Mouse (Mus musculus): ENCODE data around the gene Zfp808. TPM values are rescaled to one million over a fixed set of nuclear protein-coding genes. Genes with fewer than 3 reads are reported as not detected.
"Not testable (repeated sequence)": the region's sequence is repeated elsewhere in the genome, so short reads cannot be mapped to it uniquely, and the experiment has no call there.

Zfp808 gene
- 3.9 and 5.4 TPM in 2 replicates for polyA plus RNA-seq (2015; fragmentation: Nextera tagmentation; extraction: Ambion mirVana)

DNA sequence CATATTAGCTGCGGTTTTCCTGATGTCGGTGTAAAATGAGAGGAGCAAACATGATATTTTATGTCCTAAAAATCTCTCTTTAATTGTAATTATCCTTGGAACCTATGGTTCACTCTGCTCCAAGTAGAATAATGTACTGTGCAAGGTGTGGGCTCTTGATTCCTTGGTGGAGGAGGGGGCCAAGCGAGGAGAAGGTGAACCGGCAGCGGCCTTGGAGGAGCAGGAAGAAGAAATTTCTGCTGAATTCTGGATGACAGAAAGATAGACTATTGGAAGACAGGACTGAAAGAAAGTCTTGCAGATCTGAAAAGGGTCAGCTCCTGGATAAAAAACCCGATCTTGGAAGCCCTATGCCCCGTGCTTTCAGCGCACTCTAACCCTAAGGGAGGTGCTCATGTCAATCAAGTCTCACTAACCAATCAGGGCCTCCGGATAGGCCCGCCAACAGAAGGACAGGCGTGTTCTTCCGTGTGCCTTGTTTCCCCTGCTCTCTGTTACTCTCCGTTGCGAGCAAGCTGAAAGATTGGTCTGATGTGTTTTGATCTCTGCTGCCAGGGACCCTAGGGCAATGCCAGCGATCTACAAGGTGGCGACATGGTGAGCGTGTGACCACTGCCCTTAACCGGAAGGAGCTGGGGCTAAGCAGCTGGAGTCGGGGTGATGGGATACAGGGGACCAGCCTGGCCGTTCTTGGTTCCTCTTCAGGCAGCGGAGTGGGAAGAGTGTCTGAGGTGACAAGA, at the start of gene Zfp808:
Zfp808 (plus strand) TSS at position 455 of the 740 bp plus-strand sequence.
- not testable (repeated sequence) for H3K27me3 ChIP-seq (replicated peaks; ENCODE audit: control insufficient read depth, insufficient read depth, low read length); H3K4me1 ChIP-seq (replicated peaks; ENCODE audit: control insufficient read depth, insufficient read depth, low read length); H3K27ac ChIP-seq (ENCODE audit: low read length); H3K36me3 ChIP-seq (ENCODE audit: control insufficient read depth, insufficient read depth); H3K9me3 ChIP-seq (ENCODE audit: control insufficient read depth, low read length)
- peak within 1 kb of the TSS; percentile 71 for H3K9ac ChIP-seq (replicated peaks; ENCODE audit: low read depth, low read length)
- WGBS = 2% methylated on average over 19 of the region's 21 CpGs
- H3K4me3 ChIP-seq (replicated peaks; ENCODE audit: low read length) = peak within 1 kb of the TSS; percentile 60
- H3K4me2 ChIP-seq (ENCODE audit: low read length) = peak within 1 kb of the TSS; percentile 55
- ATAC-seq = peak; percentile 93

DNA sequence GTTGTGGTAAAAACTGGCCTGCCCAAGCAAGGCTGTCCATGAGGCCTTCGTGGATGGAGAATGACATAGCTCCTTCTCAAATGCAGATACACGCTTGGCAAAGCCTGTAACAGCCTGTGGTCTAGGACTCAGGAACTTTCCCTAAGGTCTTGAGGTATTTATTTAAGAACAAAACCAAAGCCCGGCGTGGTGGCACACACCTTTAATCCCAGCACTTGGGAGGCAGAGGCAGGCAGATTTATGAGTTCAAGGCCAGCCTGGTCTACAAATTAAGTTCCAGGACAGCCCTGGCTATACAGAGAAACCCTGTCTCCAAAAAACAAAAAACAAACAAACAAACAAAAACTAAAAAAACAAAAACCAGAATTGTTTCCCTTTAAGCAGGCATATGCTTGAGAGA, 30.9 kb upstream of the Zfp808 start:
- H3K27me3 ChIP-seq (replicated peaks; ENCODE audit: control insufficient read depth, insufficient read depth, low read length); ATAC-seq; H3K4me1 ChIP-seq (replicated peaks; ENCODE audit: control insufficient read depth, insufficient read depth, low read length); H3K36me3 ChIP-seq (ENCODE audit: control insufficient read depth, insufficient read depth); H3K4me3 ChIP-seq (replicated peaks; ENCODE audit: low read length); H3K9ac ChIP-seq (replicated peaks; ENCODE audit: low read depth, low read length); H3K4me2 ChIP-seq (ENCODE audit: low read length); H3K27ac ChIP-seq (ENCODE audit: low read length); H3K9me3 ChIP-seq (ENCODE audit: control insufficient read depth, low read length): not testable (repeated sequence)
- WGBS = 83% methylated on average over 4 of the region's 4 CpGs

DNA sequence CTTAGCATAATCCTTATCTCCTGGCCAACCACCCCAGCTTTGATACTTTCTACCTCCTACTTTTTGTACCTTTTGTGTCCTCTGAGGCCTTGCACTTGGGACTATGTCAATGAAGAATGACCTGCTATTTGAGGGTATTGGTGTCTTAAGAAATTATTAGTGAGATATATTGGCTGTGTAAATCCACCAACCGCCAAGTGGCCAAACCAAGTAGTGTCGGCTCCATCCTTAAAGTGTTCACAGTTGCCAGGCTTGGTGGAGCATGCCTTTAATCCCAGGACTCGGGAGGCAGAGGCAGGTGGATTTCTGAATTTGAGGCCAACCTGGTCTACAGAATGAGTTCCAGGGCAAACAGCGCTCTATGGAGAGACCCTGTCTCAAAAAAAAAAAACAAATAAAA, 30.2 kb upstream of the Zfp808 start:
- WGBS = 92% methylated on average over 4 of the region's 4 CpGs

GRCm38 (mm10) chr13:62102368-62102767, 27.3 kb upstream of the Zfp808 start:
- not testable (repeated sequence) for ATAC-seq; H3K4me3 ChIP-seq (replicated peaks; ENCODE audit: low read length); H3K27ac ChIP-seq (ENCODE audit: low read length); H3K27me3 ChIP-seq (replicated peaks; ENCODE audit: control insufficient read depth, insufficient read depth, low read length); H3K4me1 ChIP-seq (replicated peaks; ENCODE audit: control insufficient read depth, insufficient read depth, low read length); H3K4me2 ChIP-seq (ENCODE audit: low read length); H3K9me3 ChIP-seq (ENCODE audit: control insufficient read depth, low read length); H3K36me3 ChIP-seq (ENCODE audit: control insufficient read depth, insufficient read depth); H3K9ac ChIP-seq (replicated peaks; ENCODE audit: low read depth, low read length)
- whole genome bisulfite sequencing = 83% methylated on average over 1 of the region's 1 CpGs

More for the DNA sequence above, 30.2 kb upstream of the Zfp808 start:
- H3K4me2 ChIP-seq (ENCODE audit: low read length); H3K27ac ChIP-seq (ENCODE audit: low read length); H3K27me3 ChIP-seq (replicated peaks; ENCODE audit: control insufficient read depth, insufficient read depth, low read length); ATAC-seq; H3K9ac ChIP-seq (replicated peaks; ENCODE audit: low read depth, low read length); H3K9me3 ChIP-seq (ENCODE audit: control insufficient read depth, low read length); H3K36me3 ChIP-seq (ENCODE audit: control insufficient read depth, insufficient read depth); H3K4me3 ChIP-seq (replicated peaks; ENCODE audit: low read length); H3K4me1 ChIP-seq (replicated peaks; ENCODE audit: control insufficient read depth, insufficient read depth, low read length): not testable (repeated sequence)

DNA sequence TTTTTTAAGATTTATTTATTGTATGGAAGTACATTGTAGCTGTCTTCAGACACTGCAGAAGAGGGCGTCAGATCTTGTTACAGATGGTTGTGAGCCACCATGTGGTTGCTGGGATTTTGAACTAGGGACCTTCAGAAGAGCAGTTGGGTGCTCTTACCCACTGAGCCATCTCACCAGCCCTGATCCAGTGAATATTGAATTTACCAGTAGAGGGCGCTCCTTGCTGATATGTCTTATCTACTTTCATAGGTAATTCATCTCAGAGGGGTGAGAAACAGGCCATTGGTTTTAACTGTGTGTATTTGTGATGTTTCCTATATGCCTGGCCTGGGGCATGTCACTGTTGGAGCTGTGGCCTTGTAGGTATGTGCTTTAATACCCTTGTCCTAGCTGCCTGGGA, 13.8 kb upstream of the Zfp808 start:
- not testable (repeated sequence) for H3K9me3 ChIP-seq (ENCODE audit: control insufficient read depth, low read length); H3K27me3 ChIP-seq (replicated peaks; ENCODE audit: control insufficient read depth, insufficient read depth, low read length); H3K4me1 ChIP-seq (replicated peaks; ENCODE audit: control insufficient read depth, insufficient read depth, low read length); H3K27ac ChIP-seq (ENCODE audit: low read length); H3K9ac ChIP-seq (replicated peaks; ENCODE audit: low read depth, low read length); H3K4me2 ChIP-seq (ENCODE audit: low read length); H3K36me3 ChIP-seq (ENCODE audit: control insufficient read depth, insufficient read depth); H3K4me3 ChIP-seq (replicated peaks; ENCODE audit: low read length); ATAC-seq
- WGBS = 34% methylated on average over 2 of the region's 2 CpGs

DNA sequence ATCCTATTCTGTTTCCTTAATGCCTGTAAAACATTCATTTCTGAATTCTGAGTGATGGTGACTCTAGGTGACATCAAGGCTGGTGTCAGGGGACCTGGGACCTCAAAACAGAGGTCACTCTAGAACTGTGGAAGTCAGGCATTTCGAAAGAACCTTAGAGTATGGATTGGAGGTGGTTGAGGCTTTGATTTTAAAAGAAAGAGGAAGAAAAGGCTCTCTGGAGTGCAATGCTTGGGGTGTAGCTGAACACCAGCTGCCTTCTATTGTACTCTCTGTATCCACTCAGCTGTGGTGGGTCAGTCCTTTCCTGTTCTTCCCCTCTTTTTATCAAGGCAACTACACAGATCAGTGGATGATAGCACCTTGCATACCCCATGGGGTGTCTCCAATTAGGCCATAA, 8.1 kb upstream of the Zfp808 start:
- not testable (repeated sequence) for H3K4me1 ChIP-seq (replicated peaks; ENCODE audit: control insufficient read depth, insufficient read depth, low read length); H3K9me3 ChIP-seq (ENCODE audit: control insufficient read depth, low read length); ATAC-seq; H3K36me3 ChIP-seq (ENCODE audit: control insufficient read depth, insufficient read depth); H3K4me2 ChIP-seq (ENCODE audit: low read length); H3K27ac ChIP-seq (ENCODE audit: low read length); H3K4me3 ChIP-seq (replicated peaks; ENCODE audit: low read length); H3K9ac ChIP-seq (replicated peaks; ENCODE audit: low read depth, low read length); H3K27me3 ChIP-seq (replicated peaks; ENCODE audit: control insufficient read depth, insufficient read depth, low read length)
- WGBS = 50% methylated on average over 1 of the region's 1 CpGs

- WGBS = 83% methylated on average over 2 of the region's 2 CpGs
Measured at GRCm38 (mm10) chr13:62181835-62182755, 52.4 kb downstream of the Zfp808 start.

GRCm38 (mm10) chr13:62245264-62245663, 115.6 kb downstream of the Zfp808 start:
- H3K27me3 ChIP-seq (replicated peaks; ENCODE audit: control insufficient read depth, insufficient read depth, low read length) = no peaks in the 10 kb centered on the region
- H3K36me3 ChIP-seq (ENCODE audit: control insufficient read depth, insufficient read depth) = no peaks in the 10 kb centered on the region
- WGBS = 48% methylated on average over 3 of the region's 3 CpGs
- H3K27ac ChIP-seq (ENCODE audit: low read length) = no peak overlapping the region
- H3K4me3 ChIP-seq (replicated peaks; ENCODE audit: low read length) = no peak overlapping the region
- no peak overlapping the region for H3K9ac ChIP-seq (replicated peaks; ENCODE audit: low read depth, low read length)
- ATAC-seq = no peak
- H3K4me2 ChIP-seq (ENCODE audit: low read length) = no peak overlapping the region
- H3K9me3 ChIP-seq (ENCODE audit: control insufficient read depth, low read length) = peaks cover 2% of the 10 kb centered on the region; the same call in 1 of the 2 replicates
- no peaks in the 10 kb centered on the region for H3K4me1 ChIP-seq (replicated peaks; ENCODE audit: control insufficient read depth, insufficient read depth, low read length)

More at GRCm38 (mm10) chr13:62181835-62182755, 52.4 kb downstream of the Zfp808 start:
- H3K4me1 ChIP-seq (replicated peaks; ENCODE audit: control insufficient read depth, insufficient read depth, low read length); H3K9me3 ChIP-seq (ENCODE audit: control insufficient read depth, low read length); H3K9ac ChIP-seq (replicated peaks; ENCODE audit: low read depth, low read length); H3K4me2 ChIP-seq (ENCODE audit: low read length); H3K27ac ChIP-seq (ENCODE audit: low read length); H3K4me3 ChIP-seq (replicated peaks; ENCODE audit: low read length); H3K27me3 ChIP-seq (replicated peaks; ENCODE audit: control insufficient read depth, insufficient read depth, low read length); ATAC-seq; H3K36me3 ChIP-seq (ENCODE audit: control insufficient read depth, insufficient read depth): not testable (repeated sequence)

DNA sequence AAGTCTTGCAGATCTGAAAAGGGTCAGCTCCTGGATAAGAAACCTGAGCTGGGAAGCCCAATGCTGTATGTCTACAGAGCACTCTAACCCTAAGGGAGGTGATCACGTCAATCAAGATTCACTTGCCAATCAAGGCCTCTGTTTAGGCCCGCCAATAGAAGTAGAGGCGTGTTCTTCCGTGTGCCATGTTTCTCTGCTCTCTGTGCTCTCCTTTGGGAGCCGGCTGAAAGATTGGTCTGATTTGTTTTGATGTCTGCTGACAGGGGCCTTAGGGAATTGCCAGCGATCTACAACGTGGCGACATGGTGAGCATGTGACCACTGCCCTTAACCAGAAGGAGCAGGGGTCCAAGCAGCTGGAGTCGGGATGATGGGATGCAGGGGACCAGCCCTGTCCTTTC, 125.5 kb downstream of the Zfp808 start:
- H3K4me3 ChIP-seq (replicated peaks; ENCODE audit: low read length); H3K4me2 ChIP-seq (ENCODE audit: low read length); H3K27ac ChIP-seq (ENCODE audit: low read length); H3K36me3 ChIP-seq (ENCODE audit: control insufficient read depth, insufficient read depth); H3K4me1 ChIP-seq (replicated peaks; ENCODE audit: control insufficient read depth, insufficient read depth, low read length); H3K9me3 ChIP-seq (ENCODE audit: control insufficient read depth, low read length); ATAC-seq; H3K27me3 ChIP-seq (replicated peaks; ENCODE audit: control insufficient read depth, insufficient read depth, low read length); H3K9ac ChIP-seq (replicated peaks; ENCODE audit: low read depth, low read length): not testable (repeated sequence)
- 81% methylated on average over 9 of the region's 9 CpGs for WGBS
